Mouse (Mus musculus): ENCODE results near the gene Cox6b2.
A peak's percentile ranks its signal among the peaks of the same experiment; 100 is the strongest.

DNA sequence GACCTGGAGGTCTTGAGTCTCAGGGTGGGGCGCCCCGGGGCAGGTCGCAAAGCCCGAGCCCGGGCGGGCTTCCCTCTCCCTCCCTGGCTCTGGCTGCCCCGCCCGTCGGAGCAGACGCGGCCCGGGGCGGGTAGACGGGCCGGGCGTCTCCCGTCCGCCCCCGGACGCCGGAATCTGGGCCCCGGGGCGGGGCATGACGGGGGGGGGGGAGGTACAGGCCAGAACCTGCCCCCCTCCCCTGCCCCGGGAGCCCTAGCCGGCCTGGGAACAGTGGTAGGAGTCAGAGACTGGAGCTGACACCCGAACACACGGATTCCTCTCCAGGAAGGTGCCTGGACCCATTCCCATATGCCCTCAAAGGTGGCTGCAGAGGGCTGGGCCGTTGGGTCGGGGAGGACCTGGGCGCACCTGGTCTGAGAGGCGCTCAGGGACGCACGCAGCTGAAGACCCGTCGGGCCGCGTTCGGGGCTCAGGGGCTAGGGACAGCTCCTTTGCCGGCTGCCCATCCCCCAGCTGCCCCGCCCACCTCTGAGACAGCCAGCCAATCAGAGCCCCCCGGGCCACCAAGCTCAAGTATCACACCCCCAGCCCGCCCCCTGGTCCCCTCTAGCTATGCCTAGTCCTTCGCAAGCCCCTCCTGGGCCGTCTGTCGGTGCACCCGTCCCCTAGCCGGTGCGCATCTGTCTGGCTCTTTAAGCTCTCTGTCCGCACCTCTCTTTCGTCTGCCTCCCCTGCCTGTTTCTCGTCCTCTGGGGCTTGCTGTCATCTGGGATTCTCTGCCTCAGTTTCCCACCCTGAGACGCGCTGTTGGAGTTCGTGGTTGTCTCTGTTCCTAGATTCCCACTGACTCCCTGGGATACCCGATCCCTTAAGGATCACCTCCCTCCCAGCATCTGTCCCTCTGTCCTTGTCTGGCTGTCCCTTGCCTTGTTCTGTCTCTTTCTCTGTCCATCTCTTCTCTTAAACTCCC, 24.3 kb upstream of the Cox6b2 start:
- TF ChIP-seq CHD2 (IDR thresholded peaks at IDR 0.05; ENCODE audit: low read depth, low read length) (peak; percentile 54; the same call in 1 of the 2 replicates), ZNF384 (IDR thresholded peaks at IDR 0.05; ENCODE audit: low read depth, low read length) (no peak), MAFK (IDR thresholded peaks at IDR 0.05; ENCODE audit: insufficient read depth, low read depth, low read length) (no peak)

Measured in ES-E14 (cell line).